Mouse (Mus musculus) limb, embryonic 13.5 days (tissue): ENCODE measurements around the gene Ptges3. TPM values are rescaled to one million over a fixed set of nuclear protein-coding genes. Genes with fewer than 3 reads are reported as not detected.
"Not testable (repeated sequence)": the region's sequence is repeated elsewhere in the genome, so short reads cannot be mapped to it uniquely, and the experiment has no call there.

Source experiments
- ATAC-seq: fragments of 200-750 bp; cut with Nextera tagmentation; 2 replicates; pipeline ENCODE4 v1.8.0; 2017; ENCODE audit warnings: low read depth, moderate number of reproducible peaks, moderate TSS enrichment; ENCODE audit not compliant: low FRiP score
- H3K27ac ChIP-seq: fragments of 300-500 bp; sonication (generic); 2 replicates; pipeline ENCODE4 v1.5.1; 2015; ENCODE audit warnings: inconsistent platforms, mild to moderate bottlenecking, moderate library complexity
- H3K27me3 ChIP-seq: fragments of 300-500 bp; sonication (generic); 2 replicates; pipeline ENCODE4 v1.6.1; 2015; ENCODE audit warnings: mild to moderate bottlenecking, inconsistent platforms
- H3K36me3 ChIP-seq: fragments of 300-500 bp; sonication (generic); 2 replicates; pipeline ENCODE4 v1.6.1; 2015; ENCODE audit warnings: inconsistent platforms, mild to moderate bottlenecking, moderate library complexity
- H3K4me1 ChIP-seq: fragments of 300-500 bp; sonication (generic); 2 replicates; pipeline ENCODE4 v1.6.1; 2015; ENCODE audit warnings: inconsistent platforms
- H3K4me2 ChIP-seq: fragments of 300-500 bp; sonication (generic); replicated peaks from 2 replicates; pipeline ENCODE4 v1.6.1; 2015; ENCODE audit warnings: inconsistent platforms, mild to moderate bottlenecking, moderate library complexity
- H3K4me3 ChIP-seq: fragments of 300-500 bp; sonication (generic); 2 replicates; pipeline ENCODE4 v1.5.1; 2015; ENCODE audit warnings: moderate library complexity, mild to moderate bottlenecking, inconsistent platforms
- H3K9ac ChIP-seq: fragments of 300-500 bp; sonication (generic); 2 replicates; pipeline ENCODE4 v1.6.1; 2015; ENCODE audit warnings: mild to moderate bottlenecking, inconsistent platforms
- H3K9me3 ChIP-seq: fragments of 300-500 bp; sonication (generic); 2 replicates; pipeline ENCODE4 v1.6.1; 2016; ENCODE audit warnings: inconsistent platforms
- WGBS: fragments of 180-500 bp; shearing (Covaris S2); methylation state at CpG from one replicate; pipeline ENCODE4 v1.1.7; 2015; 5-methylcytosine and 5-hydroxymethylcytosine counted together
- polyA plus RNA-seq: library from polyadenylated mRNA; unstranded; fragments of >200 nt; fragmentation: Nextera tagmentation; extraction: Ambion mirVana; gene quantifications from 2 replicates; pipeline ENCODE4 v1.2.1, GENCODE M21; 2015

The Ptges3 gene
- polyA plus RNA-seq, 1 experiment from 2014 or later, result 574 TPM

- H3K4me3 ChIP-seq, result no peak overlapping the region
- H3K9ac ChIP-seq, result no peak overlapping the region
- H3K27ac ChIP-seq, result no peak overlapping the region
- H3K4me2 ChIP-seq, result no peak overlapping the region
- H3K9me3 ChIP-seq, result no peaks in the 10 kb centered on the region
- peaks cover 27% of the 10 kb centered on the region for H3K36me3 ChIP-seq
- no peak for ATAC-seq
- no peaks in the 10 kb centered on the region for H3K27me3 ChIP-seq
- H3K4me1 ChIP-seq, result peaks cover 22% of the 10 kb centered on the region
- 94% methylated on average over 6 of the region's 6 CpGs for WGBS
Measured at GRCm38 (mm10) chr10:128062221-128062989, 3.7 kb downstream of the Ptges3 start.

GRCm38 (mm10) chr10:128066072-128066471 is 7.3 kb downstream of the Ptges3 start:
- no peaks in the 10 kb centered on the region for H3K27me3 ChIP-seq
- peaks cover 52% of the 10 kb centered on the region for H3K36me3 ChIP-seq
- ATAC-seq, result no peak
- H3K27ac ChIP-seq, result no peak overlapping the region
- no peak overlapping the region for H3K4me2 ChIP-seq
- H3K9me3 ChIP-seq, result peaks cover 3% of the 10 kb centered on the region; the same call in 1 of the 2 replicates
- no peak overlapping the region for H3K9ac ChIP-seq
- 85% methylated on average over 5 of the region's 5 CpGs for WGBS
- no peak overlapping the region for H3K4me3 ChIP-seq
- 0 out of 2 replicates have a peak, but pooled peaks cover 5% of the 10 kb centered on the region for H3K4me1 ChIP-seq

- peaks cover 3% of the 10 kb centered on the region; the same call in 1 of the 2 replicates for H3K9me3 ChIP-seq
- H3K4me1 ChIP-seq, result no peaks in the 10 kb centered on the region
- H3K27me3 ChIP-seq, result no peaks in the 10 kb centered on the region
- H3K4me2 ChIP-seq, result no peak overlapping the region
- H3K36me3 ChIP-seq, result peaks cover 61% of the 10 kb centered on the region
- no peak overlapping the region for H3K27ac ChIP-seq
- no peak overlapping the region for H3K9ac ChIP-seq
- ATAC-seq, result no peak
- WGBS, result 96% methylated on average over 4 of the region's 4 CpGs
- no peak overlapping the region for H3K4me3 ChIP-seq
Measured at GRCm38 (mm10) chr10:128069201-128069600, 10.4 kb downstream of the Ptges3 start.

GRCm38 (mm10) chr10:128070432-128070831 is 11.7 kb downstream of the Ptges3 start:
- not testable (repeated sequence) for H3K9me3 ChIP-seq, ATAC-seq, H3K9ac ChIP-seq, H3K27ac ChIP-seq, H3K27me3 ChIP-seq, H3K4me1 ChIP-seq, H3K4me3 ChIP-seq, H3K4me2 ChIP-seq
- peaks cover 66% of the 10 kb centered on the region for H3K36me3 ChIP-seq
- 94% methylated on average over 2 of the region's 2 CpGs for WGBS

GRCm38 (mm10) chr10:128078269-128078668 is 19.5 kb downstream of the Ptges3 start:
- H3K27ac ChIP-seq, H3K9me3 ChIP-seq, H3K4me3 ChIP-seq, H3K4me1 ChIP-seq, H3K9ac ChIP-seq, H3K4me2 ChIP-seq, H3K27me3 ChIP-seq, ATAC-seq: not testable (repeated sequence)
- 87% methylated on average over 5 of the region's 5 CpGs for WGBS
- peaks cover 32% of the 10 kb centered on the region for H3K36me3 ChIP-seq

GRCm38 (mm10) chr10:128080496-128080895 is 21.7 kb downstream of the Ptges3 start:
- 81% methylated on average over 1 of the region's 1 CpGs for WGBS

GRCm38 (mm10) chr10:128081807-128082476 is 23.2 kb downstream of the Ptges3 start:
- Histone ChIP-seq H3K4me1 (peaks cover 20% of the 10 kb centered on the region), H3K27ac (no peak overlapping the region), H3K36me3 (peaks cover 40% of the 10 kb centered on the region), H3K4me3 (peak overlapping the region; percentile 99), H3K4me2 (peak overlapping the region; percentile 74), H3K27me3 (no peaks in the 10 kb centered on the region), H3K9ac (peak overlapping the region; percentile 76), H3K9me3 (no peaks in the 10 kb centered on the region)
- 66% methylated on average over 6 of the region's 6 CpGs for WGBS
- no peak for ATAC-seq

More at GRCm38 (mm10) chr10:128080496-128080895, 21.7 kb downstream of the Ptges3 start:
- no peak overlapping the region for H3K27ac ChIP-seq
- no peak for ATAC-seq
- no peaks in the 10 kb centered on the region for H3K27me3 ChIP-seq
- H3K4me2 ChIP-seq, result no peak overlapping the region
- no peaks in the 10 kb centered on the region for H3K9me3 ChIP-seq
- peaks cover 31% of the 10 kb centered on the region for H3K36me3 ChIP-seq
- no peak overlapping the region for H3K4me3 ChIP-seq
- H3K4me1 ChIP-seq, result peaks cover 20% of the 10 kb centered on the region
- no peak overlapping the region for H3K9ac ChIP-seq

- WGBS, result 18% methylated on average over 9 of the region's 9 CpGs
- no peak for ATAC-seq
- H3K27ac ChIP-seq, result peak overlapping the region; percentile 48; the same call in 1 of the 2 replicates
Measured at GRCm38 (mm10) chr10:128082477-128082808, 23.7 kb downstream of the Ptges3 start.

GRCm38 (mm10) chr10:128082880-128083421 is 24.2 kb downstream of the Ptges3 start, which contains the start of gene Atp5b:
TSS of gene Atp5b (plus strand) at chr10:128083273.
- peak within 1 kb of the TSS; percentile 99 for H3K4me3 ChIP-seq
- peaks cover 40% of the 10 kb centered on the region for H3K36me3 ChIP-seq
- H3K4me2 ChIP-seq, result peak within 1 kb of the TSS; percentile 92
- H3K27ac ChIP-seq, result peak within 1 kb of the TSS; percentile 79; the same call in 1 of the 2 replicates
- H3K9me3 ChIP-seq, result no peaks in the 10 kb centered on the region
- ATAC-seq, result peak; percentile 98
- H3K9ac ChIP-seq, result peak within 1 kb of the TSS; percentile 98
- no peaks in the 10 kb centered on the region for H3K27me3 ChIP-seq
- WGBS, result under 1% methylated on average over 34 of the region's 34 CpGs
- peaks cover 20% of the 10 kb centered on the region for H3K4me1 ChIP-seq

More at GRCm38 (mm10) chr10:128082477-128082808, 23.7 kb downstream of the Ptges3 start:
- H3K36me3 ChIP-seq, result peaks cover 40% of the 10 kb centered on the region
- no peaks in the 10 kb centered on the region for H3K27me3 ChIP-seq
- peak overlapping the region; percentile 74 for H3K4me2 ChIP-seq
- peak overlapping the region; percentile 99 for H3K4me3 ChIP-seq
- H3K9ac ChIP-seq, result peak overlapping the region; percentile 76
- peaks cover 20% of the 10 kb centered on the region for H3K4me1 ChIP-seq
- H3K9me3 ChIP-seq, result no peaks in the 10 kb centered on the region

GRCm38 (mm10) chr10:128083688-128084087 is 24.9 kb downstream of the Ptges3 start:
- H3K27ac ChIP-seq, result peak overlapping the region; percentile 79; the same call in 1 of the 2 replicates
- WGBS, result under 1% methylated on average over 22 of the region's 22 CpGs

GRCm38 (mm10) chr10:128084160-128084559 is 25.4 kb downstream of the Ptges3 start:
- peak overlapping the region; percentile 79; the same call in 1 of the 2 replicates for H3K27ac ChIP-seq

More at GRCm38 (mm10) chr10:128083688-128084087, 24.9 kb downstream of the Ptges3 start:
- Histone ChIP-seq H3K9me3 (no peaks in the 10 kb centered on the region), H3K27me3 (no peaks in the 10 kb centered on the region), H3K4me1 (peaks cover 20% of the 10 kb centered on the region), H3K4me2 (peak overlapping the region; percentile 92), H3K4me3 (peak overlapping the region; percentile 99), H3K36me3 (peaks cover 45% of the 10 kb centered on the region), H3K9ac (peak overlapping the region; percentile 98)
- ATAC-seq, result peak; percentile 2; the same call in 1 of the 2 replicates

GRCm38 (mm10) chr10:128086391-128086790 is 27.6 kb downstream of the Ptges3 start:
- H3K4me3 ChIP-seq, result no peak overlapping the region
- peaks cover 64% of the 10 kb centered on the region for H3K36me3 ChIP-seq
- WGBS, result 80% methylated on average over 6 of the region's 6 CpGs

More at GRCm38 (mm10) chr10:128084160-128084559, 25.4 kb downstream of the Ptges3 start:
- no peaks in the 10 kb centered on the region for H3K27me3 ChIP-seq
- ATAC-seq, result no peak
- H3K4me2 ChIP-seq, result peak overlapping the region; percentile 92
- H3K9me3 ChIP-seq, result no peaks in the 10 kb centered on the region
- H3K9ac ChIP-seq, result peak overlapping the region; percentile 98
- under 1% methylated on average over 3 of the region's 3 CpGs for WGBS
- peaks cover 20% of the 10 kb centered on the region for H3K4me1 ChIP-seq
- peaks cover 50% of the 10 kb centered on the region for H3K36me3 ChIP-seq
- peak overlapping the region; percentile 99 for H3K4me3 ChIP-seq

More at GRCm38 (mm10) chr10:128086391-128086790, 27.6 kb downstream of the Ptges3 start:
- H3K27me3 ChIP-seq, result no peaks in the 10 kb centered on the region
- peaks cover 36% of the 10 kb centered on the region for H3K4me1 ChIP-seq
- no peak overlapping the region for H3K27ac ChIP-seq
- no peaks in the 10 kb centered on the region for H3K9me3 ChIP-seq
- H3K4me2 ChIP-seq, result no peak overlapping the region
- no peak overlapping the region for H3K9ac ChIP-seq
- no peak for ATAC-seq
